Mouse (Mus musculus) embryo, embryonic 11 days (tissue): ENCODE measurements around the gene Dzip1.

Experiments
- DNase-seq: peaks from one replicate; pipeline ENCODE4 v3.0.0-alpha.2; 2015

Dzip1 gene

GRCm38 (mm10) chr14:118924673-118925615 is at the start of gene Dzip1:
Gene Dzip1 (minus strand): TSS chr14:118925460.
- peak; percentile 91 for DNase-seq

GRCm38 (mm10) chr14:118972268-118972667 is 47.0 kb upstream of the Dzip1 start:
- no peak for DNase-seq

DNA sequence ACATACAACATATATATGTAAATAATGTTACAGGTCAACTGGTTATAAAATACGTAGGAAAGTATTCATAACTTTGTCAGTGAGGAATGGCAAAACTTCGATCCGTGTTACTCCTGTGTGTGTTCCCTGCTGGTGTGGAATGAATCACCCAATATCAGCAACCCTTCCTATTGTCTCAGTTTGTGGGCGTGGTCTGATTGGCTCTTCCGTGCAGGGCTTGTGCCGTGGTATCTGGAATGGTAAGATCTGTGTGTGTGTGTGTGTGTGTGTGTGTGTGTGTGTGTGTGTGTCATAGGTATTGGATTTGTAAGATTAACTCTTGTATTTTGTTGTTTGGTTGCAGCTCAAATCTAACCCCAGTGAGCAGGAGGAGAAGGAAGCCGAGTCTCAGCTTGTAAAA is 42.4 kb upstream of the Dzip1 start:
- DNase-seq = no peak

DNA sequence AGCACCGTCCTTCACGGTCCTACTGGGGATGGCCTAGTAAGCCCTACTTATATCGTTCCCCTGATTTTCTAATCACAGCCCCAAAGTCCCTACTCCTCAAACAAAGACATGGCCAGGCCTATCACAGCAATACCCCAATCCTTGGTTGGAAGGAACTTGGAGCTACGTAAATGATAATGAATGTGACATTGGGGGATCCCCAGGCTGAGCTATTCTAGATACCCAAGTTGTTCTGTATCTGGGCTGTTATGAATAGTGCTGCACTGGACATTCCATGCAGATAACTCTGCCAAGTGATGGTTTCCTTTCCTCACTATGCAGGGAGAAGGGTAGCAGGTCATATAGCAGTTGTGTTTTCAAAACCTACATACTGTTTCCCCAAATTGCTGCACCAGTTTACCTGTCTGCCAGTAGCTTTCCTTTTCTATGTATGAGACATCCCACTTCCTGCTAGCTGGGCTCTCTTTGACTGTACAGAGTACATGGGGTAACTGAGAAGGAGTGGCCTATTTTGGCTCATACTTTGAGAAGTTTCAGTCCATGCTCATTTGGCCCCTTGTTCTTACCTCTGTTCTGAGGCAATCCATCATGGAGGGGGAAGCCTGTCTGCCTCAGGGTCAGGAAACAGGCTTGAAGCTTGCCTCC is 40.2 kb upstream of the Dzip1 start:
- no peak for DNase-seq

DNA sequence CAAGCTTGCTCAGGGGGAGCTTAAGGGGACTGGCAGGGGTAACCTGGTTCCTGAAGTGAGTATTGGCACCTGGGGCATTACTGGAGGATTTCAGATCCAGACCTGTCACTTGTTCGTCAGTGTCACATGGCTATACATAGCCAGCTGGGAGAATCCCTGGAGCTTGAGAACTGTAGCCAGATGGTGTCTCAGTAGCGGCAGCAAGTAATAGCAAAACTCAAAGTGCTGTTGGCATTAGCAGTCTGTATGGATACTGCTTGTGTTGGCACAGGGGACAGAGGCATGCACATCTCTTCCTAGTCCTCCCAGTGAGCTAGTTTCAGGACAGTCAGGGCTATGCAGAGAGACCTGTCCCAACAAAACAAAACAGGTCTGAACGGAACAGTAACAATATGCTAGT is 32.8 kb upstream of the Dzip1 start:
- no peak for DNase-seq

DNA sequence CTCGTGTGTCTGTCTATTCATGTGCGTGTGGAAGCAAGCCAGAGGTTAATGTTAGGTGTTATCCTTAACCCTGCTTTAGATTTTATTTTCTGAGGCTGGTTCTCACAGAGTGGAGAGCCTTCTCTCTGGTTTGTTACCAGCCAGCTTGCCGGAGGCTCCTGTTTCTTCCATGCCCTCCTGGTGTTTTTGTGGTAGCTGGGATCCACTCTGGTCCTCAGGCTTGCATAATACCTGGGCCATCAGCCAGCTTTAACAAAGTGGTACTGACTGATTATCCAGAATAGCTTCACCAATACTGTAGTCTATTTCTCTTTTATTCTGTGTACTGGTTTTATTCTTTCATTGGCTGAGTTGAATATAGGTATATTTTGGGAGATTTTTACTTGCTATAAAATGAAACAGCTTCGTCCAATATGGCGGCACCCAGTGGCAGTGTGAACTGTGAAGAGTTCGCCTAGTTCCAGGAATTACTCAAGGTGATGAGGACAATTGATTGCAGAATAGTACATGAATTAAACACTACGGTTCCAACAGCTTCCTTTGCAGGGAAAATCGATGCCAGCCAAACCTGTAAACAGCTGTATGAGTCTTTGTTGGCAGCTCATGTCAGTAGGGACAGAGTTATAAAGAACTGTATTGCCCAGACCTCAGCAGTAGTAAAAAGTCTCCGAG is 26.8 kb upstream of the Dzip1 start:
- DNase-seq = no peak

DNA sequence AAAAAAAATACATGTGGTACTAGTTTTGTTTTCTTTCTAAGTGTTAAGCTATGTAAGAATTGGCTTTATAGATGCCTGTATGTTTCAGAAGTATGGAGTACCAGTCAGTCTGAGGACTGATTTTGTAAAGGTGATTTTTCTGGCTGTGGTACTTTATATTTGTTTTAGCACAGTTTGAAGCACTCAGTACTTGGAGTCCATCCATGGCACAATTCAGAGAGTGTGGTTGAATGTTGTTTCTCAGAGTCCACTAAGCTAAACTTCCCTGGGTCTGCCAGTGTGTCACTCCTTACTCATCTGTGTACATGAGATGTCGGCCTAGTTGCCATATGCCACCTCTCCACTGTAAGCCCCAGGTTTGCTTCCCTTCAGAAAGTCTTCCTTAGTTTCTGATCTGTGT is 23.6 kb upstream of the Dzip1 start:
- DNase-seq = no peak

DNA sequence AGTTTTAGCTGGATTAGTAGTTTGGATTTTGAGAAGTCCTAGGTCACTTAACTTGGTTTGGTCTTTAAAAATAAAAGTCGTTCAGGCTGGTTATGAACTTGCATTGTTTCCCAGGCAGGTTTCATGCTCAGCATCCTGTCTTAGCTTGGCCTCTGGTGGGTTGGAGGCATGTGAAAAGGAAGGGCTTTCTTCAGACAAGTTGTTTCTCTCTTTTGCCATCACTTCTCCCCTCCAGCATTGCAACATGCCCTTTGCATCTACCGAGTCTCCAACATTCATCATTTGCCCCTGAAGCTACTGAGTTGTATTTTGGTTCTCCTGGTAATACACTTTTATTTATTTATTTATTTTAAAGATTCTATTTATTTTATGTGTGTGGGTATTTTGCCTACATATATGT is 19.4 kb upstream of the Dzip1 start:
- DNase-seq = no peak

- no peak for DNase-seq
These were observed 16.8 kb upstream of the Dzip1 start for GRCm38 (mm10) chr14:118942076-118942475.

- no peak for DNase-seq
These were observed 15.7 kb upstream of the Dzip1 start for GRCm38 (mm10) chr14:118940796-118941495.

DNA sequence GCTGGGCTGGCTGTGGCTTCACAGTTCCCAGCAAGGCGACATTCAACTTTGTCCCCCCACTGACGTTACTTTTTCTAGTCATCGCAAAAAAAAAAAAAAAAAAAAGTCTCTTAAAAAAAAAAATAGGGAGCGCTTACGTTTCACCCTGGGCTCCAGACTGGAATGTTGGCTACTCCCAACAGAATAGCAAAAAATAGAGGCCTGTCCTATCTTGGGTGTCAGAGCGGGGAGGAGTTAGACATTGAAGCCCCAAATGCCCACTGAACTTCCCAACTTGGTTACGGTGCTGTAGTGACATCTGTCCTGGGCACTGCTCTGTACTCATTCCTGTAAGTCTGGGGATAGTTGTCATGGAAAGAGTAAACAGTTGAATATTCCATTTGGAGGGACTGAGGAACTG is 13.3 kb upstream of the Dzip1 start:
- DNase-seq = peak; percentile 34

- peak; percentile 99 for DNase-seq
These were observed 12.6 kb upstream of the Dzip1 start, which contains the start of gene Dnajc3 for GRCm38 (mm10) chr14:118937533-118938492. Gene Dnajc3 (plus strand): TSS chr14:118937976.

DNA sequence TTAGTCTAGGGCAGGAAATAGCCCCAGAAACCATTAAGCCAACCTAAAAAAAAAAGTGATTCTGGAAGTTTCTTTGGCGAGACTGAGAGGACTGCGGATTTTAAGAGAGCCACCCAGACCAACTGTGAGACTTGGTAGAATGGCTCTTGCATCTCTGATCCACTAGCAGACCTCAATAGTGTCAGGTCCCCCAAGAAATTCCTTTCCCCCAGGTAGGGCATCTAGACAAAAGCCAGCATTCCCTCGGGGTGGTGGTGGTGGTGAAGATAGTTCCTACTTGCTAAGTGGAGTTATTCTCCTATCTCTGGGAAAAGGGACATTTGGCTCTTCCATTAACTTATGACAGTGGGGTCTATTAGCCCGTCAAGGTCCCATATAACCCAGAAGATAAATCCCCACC is 11.7 kb upstream of the Dzip1 start:
- DNase-seq = no peak

GRCm38 (mm10) chr14:118936236-118936635 is 11.0 kb upstream of the Dzip1 start:
- DNase-seq = no peak

- DNase-seq = no peak
These were observed 9.4 kb upstream of the Dzip1 start for GRCm38 (mm10) chr14:118934686-118935085.

DNA sequence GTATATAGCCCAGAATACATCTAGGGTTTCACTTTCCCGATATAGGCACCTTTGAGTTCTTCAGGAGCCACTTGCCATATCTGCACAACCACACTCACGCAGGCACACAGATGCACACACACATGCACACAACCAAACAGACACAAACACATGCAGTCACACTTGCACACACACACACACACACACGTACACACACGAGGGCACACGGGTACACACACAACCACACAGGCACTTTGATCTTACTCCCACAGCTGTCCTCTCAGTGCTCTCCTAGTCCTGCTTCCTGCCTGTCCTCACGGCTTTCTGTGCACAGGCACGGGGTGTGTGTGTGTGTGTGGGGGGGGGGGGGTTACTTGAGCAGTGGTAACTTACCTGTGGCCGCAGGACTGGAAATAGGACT is 7.7 kb upstream of the Dzip1 start:
- DNase-seq = no peak

GRCm38 (mm10) chr14:118931181-118931580 is 5.9 kb upstream of the Dzip1 start:
- no peak for DNase-seq

DNA sequence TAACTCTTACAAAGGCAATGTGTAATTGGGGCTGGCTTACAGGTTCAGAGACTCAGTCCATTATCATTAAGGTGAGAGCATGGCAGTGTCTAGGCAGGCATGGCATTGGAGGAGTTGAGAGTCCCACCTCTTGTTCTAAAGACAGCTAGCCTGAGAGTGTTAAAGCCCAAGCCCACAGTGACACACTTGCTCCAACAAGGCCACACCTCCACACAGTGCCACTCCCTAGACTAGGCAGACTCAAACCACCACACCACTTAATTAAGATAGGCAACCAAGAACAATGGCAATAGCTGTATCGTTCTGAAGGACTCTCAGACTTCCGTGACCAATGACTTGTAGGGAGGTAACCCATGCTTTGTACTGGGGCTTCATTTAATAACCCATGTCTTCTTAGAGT is 5.5 kb upstream of the Dzip1 start:
- no peak for DNase-seq

- no peak for DNase-seq
These were observed 4.5 kb upstream of the Dzip1 start for GRCm38 (mm10) chr14:118929779-118930178.

GRCm38 (mm10) chr14:118928565-118928964 is 3.3 kb upstream of the Dzip1 start:
- no peak for DNase-seq

DNA sequence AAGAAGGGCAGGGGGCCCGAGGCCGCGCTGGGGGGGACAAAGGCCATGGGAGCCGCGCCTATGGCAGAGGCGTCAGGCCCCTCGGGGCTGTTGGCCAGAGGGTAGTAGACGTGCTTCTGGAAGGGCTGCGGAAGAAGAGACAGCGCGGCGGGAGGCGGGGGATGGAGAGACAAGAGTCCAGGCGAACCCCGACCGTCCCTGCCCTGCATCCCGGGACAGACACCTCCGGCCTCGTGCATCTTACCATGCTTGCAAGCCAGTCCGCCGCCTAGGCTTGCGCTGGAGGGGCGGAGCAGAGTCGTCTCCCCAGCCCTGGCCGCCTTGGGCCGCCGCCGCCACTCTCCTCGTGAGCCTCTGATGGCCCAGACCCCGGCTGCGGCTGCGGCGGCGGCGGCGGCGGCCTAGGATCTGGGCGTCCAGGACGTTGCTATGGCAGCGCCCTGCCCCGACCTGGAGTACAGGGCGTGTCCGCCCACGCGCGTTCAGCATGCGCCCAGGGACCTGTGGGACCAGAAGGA is 2.5 kb downstream of the Dzip1 start:
- peak; percentile 78 for DNase-seq

- DNase-seq = peak; percentile 37
These were observed 3.0 kb downstream of the Dzip1 start for GRCm38 (mm10) chr14:118922251-118922650.
